Mouse (Mus musculus) hindbrain, embryonic 10.5 days (tissue): ENCODE measurements around the gene Cdca5. TPM values are rescaled to one million over a fixed set of nuclear protein-coding genes. Genes with fewer than 3 reads are reported as not detected.
"Not testable (repeated sequence)": the region's sequence is repeated elsewhere in the genome, so short reads cannot be mapped to it uniquely, and the experiment has no call there.

Source experiments
- DNase-seq: peaks from one replicate; pipeline ENCODE4 v3.0.0-alpha.2; 2017; ENCODE audit warnings: low spot score
- H3K27ac ChIP-seq: fragments of 300-500 bp; sonication (generic); 2 replicates; pipeline ENCODE4 v1.5.1; 2016; ENCODE audit warnings: mild to moderate bottlenecking, moderate library complexity
- H3K27me3 ChIP-seq: fragments of 300-500 bp; sonication (generic); 2 replicates; pipeline ENCODE4 v1.6.1; 2016; ENCODE audit warnings: mild to moderate bottlenecking; ENCODE audit not compliant: poor library complexity, insufficient read depth, severe bottlenecking
- H3K36me3 ChIP-seq: fragments of 300-500 bp; sonication (generic); 2 replicates; pipeline ENCODE4 v1.6.1; 2016; ENCODE audit warnings: mild to moderate bottlenecking, moderate library complexity
- H3K4me1 ChIP-seq: fragments of 300-500 bp; sonication (generic); replicated peaks from 2 replicates; pipeline ENCODE4 v1.6.1; 2016; ENCODE audit warnings: mild to moderate bottlenecking
- H3K4me3 ChIP-seq: fragments of 300-500 bp; sonication (generic); 2 replicates; pipeline ENCODE4 v1.5.1; 2016; ENCODE audit warnings: mild to moderate bottlenecking, moderate library complexity
- H3K9me3 ChIP-seq: fragments of 300-500 bp; sonication (generic); 2 replicates; pipeline ENCODE4 v1.6.1; 2016; ENCODE audit warnings: mild to moderate bottlenecking, moderate library complexity
- WGBS: fragments of 180-500 bp; shearing (Covaris S2); methylation state at CpG from one replicate; pipeline ENCODE4 v1.1.7; 2016; 5-methylcytosine and 5-hydroxymethylcytosine counted together
- polyA plus RNA-seq: library from polyadenylated mRNA; unstranded; fragments of >200 nt; fragmentation: Nextera tagmentation; extraction: Ambion mirVana; gene quantifications from 2 replicates; pipeline ENCODE4 v1.2.1, GENCODE M21; 2016

The Cdca5 gene
- 57.7 and 65.4 TPM in 2 replicates for polyA plus RNA-seq

DNA sequence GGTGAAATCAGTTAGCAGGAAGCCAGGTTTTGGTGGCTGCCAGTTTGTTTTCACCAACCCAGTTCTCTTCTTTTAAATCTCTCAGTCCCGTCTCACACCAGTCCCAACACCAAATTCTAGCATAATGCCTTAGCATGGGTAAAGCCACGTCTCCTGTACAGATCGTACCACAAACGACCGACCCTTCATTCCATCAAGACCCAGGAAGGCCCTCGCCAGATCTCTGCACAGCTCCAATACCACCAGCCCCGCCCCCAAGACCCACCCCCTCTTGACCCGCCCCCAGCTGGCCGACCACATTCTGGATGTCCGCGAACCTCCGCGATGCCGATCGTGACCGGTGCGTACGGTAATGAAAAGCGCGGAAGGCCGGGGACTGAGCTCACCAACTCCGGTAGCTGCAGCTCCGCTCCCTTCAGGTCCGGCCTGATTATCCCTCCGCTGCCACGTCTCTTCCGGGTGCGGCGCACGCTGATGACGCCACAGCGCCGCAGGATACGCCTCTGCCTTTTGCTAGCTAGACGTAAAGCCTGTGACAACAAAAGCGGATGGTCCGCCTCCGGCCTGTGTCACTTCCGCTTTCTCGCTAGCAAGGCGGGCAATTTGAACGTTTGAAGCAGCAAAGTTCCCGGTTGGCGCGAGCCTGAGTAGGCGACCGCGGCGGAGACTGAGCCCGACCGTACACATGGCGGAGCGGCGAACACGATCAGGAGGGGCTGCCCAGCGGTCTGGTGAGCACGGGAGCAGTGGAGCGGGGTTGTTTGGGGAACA is at the start of gene Cdca5, which contains the start of gene Zfpl1:
Gene Cdca5 (plus strand): TSS at position 506 of the 771 bp plus-strand sequence.
Gene Zfpl1 (minus strand): TSS at position 479 of the 771 bp plus-strand sequence.
- Histone ChIP-seq H3K27ac (peak within 1 kb of the TSS; percentile 91), H3K36me3 (peaks cover 68% of the 10 kb centered on the region), H3K4me3 (peak within 1 kb of the TSS; percentile 87), H3K27me3 (no peaks in the 10 kb centered on the region), H3K9me3 (no peaks in the 10 kb centered on the region), H3K4me1 (peaks cover 24% of the 10 kb centered on the region)
- WGBS = under 1% methylated on average over 58 of the region's 58 CpGs
- DNase-seq = peak; percentile 99

GRCm38 (mm10) chr19:6035966-6036585 is 48.7 kb upstream of the Cdca5 start:
- Histone ChIP-seq H3K27ac (no peak overlapping the region), H3K9me3 (no peaks in the 10 kb centered on the region), H3K27me3 (no peaks in the 10 kb centered on the region), H3K36me3 (no peaks in the 10 kb centered on the region), H3K4me1 (no peaks in the 10 kb centered on the region), H3K4me3 (no peak overlapping the region)
- DNase-seq = no peak
- WGBS = 78% methylated on average over 9 of the region's 9 CpGs

DNA sequence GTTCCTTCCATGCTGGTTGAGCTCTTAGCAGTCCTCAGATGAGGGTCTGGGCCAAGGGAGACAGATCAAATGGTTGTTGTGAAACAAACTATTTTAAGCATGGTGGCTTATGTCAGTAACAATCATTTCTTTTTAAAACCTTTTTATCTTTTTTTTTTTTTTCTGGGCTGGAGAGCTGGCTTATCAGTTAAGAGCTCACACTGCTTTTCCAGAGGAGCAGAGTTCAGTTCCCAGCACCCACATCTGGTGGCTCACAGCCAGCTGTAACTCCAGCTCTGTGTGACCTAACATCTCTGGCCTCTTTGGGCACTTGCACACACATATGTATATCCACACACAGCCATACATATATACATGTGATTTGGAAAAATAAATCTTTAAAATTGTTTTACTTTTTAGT is 47.1 kb upstream of the Cdca5 start:
- no peak overlapping the region for H3K27ac ChIP-seq
- H3K36me3 ChIP-seq = no peaks in the 10 kb centered on the region
- H3K9me3 ChIP-seq = no peaks in the 10 kb centered on the region
- H3K4me3 ChIP-seq = no peak overlapping the region
- H3K4me1 ChIP-seq = peaks cover 11% of the 10 kb centered on the region; the same call in 1 of the 2 replicates
- DNase-seq = no peak
- H3K27me3 ChIP-seq = no peaks in the 10 kb centered on the region

- 82% methylated on average over 7 of the region's 7 CpGs for WGBS
- no peaks in the 10 kb centered on the region for H3K9me3 ChIP-seq
- DNase-seq = no peak
- no peak overlapping the region for H3K4me3 ChIP-seq
- no peaks in the 10 kb centered on the region for H3K36me3 ChIP-seq
- peaks cover 11% of the 10 kb centered on the region; the same call in 1 of the 2 replicates for H3K4me1 ChIP-seq
- H3K27me3 ChIP-seq = no peaks in the 10 kb centered on the region
- H3K27ac ChIP-seq = no peak overlapping the region
Observed at GRCm38 (mm10) chr19:6038326-6038725, 46.5 kb upstream of the Cdca5 start.

DNA sequence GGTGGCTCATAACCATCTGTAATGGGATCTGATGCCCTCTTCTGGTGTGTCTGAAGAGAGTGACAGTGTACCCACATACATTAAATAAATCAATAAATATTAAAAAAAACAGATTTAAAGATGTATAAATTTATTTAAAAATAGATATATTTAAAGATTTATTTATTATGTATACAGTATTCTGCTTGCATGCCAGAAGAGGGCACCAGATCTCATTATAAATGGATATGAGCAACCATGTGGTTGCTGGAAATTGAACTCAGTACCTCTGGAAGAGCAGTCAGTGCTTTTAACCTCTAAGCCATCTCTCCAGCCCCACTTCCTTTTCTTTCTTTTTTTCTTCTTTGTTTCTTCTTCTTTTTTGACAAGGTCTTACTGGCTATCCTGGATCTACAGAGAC is 44.8 kb upstream of the Cdca5 start:
- Histone ChIP-seq H3K4me3 (no peak overlapping the region), H3K27ac (no peak overlapping the region), H3K27me3 (no peaks in the 10 kb centered on the region), H3K4me1 (peaks cover 12% of the 10 kb centered on the region; the same call in 1 of the 2 replicates), H3K9me3 (no peaks in the 10 kb centered on the region), H3K36me3 (peaks cover 4% of the 10 kb centered on the region; the same call in 1 of the 2 replicates)
- no peak for DNase-seq

DNA sequence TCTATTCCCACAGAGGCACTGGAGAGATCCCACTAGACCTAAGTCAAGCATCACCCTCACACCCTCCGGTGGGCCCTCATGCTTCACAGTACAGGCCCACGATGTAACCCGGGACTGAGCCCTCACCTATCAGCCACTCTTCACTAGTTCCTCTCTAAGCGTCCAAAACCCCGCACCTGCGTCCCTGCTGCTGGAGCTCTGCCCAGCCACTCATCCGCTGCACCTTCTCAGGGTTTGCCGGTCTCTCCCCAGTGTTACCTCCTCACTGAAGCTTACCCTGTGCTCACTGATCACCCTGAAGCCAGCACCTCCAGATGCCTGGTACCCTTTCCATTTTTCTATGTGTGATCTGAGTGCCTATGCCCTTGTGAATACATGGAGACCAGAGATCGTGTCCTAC is 42.5 kb upstream of the Cdca5 start:
- WGBS = 81% methylated on average over 9 of the region's 9 CpGs
- H3K27me3 ChIP-seq = no peaks in the 10 kb centered on the region
- no peaks in the 10 kb centered on the region for H3K9me3 ChIP-seq
- H3K27ac ChIP-seq = peak overlapping the region; percentile 56; the same call in 1 of the 2 replicates
- no peak for DNase-seq
- peaks cover 24% of the 10 kb centered on the region for H3K4me1 ChIP-seq
- no peak overlapping the region for H3K4me3 ChIP-seq
- peaks cover 4% of the 10 kb centered on the region; the same call in 1 of the 2 replicates for H3K36me3 ChIP-seq

DNA sequence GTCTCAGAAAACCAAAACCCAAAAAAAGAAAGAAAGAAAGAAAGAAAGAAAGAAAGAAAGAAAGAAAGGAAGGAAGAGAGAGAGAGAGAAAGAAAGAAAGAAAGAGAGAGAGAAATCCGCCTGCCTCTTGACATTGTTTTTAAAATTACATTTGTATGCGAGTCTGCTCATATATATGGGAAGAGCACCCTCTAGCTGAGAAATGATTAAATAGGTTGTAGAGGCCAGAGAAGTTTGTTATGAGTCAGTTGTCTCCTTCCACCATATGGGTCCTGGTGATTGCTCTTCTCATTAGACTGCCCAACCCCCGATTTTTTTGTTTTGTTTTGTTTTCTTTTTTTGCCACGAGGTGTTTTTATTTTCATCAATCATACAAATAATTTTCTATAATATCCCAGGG is 40.7 kb upstream of the Cdca5 start:
- H3K27ac ChIP-seq, H3K9me3 ChIP-seq, H3K27me3 ChIP-seq, DNase-seq, H3K4me3 ChIP-seq: not testable (repeated sequence)
- Histone ChIP-seq H3K4me1 (peaks cover 41% of the 10 kb centered on the region), H3K36me3 (peaks cover 18% of the 10 kb centered on the region)
- WGBS = 75% methylated on average over 4 of the region's 4 CpGs

DNA sequence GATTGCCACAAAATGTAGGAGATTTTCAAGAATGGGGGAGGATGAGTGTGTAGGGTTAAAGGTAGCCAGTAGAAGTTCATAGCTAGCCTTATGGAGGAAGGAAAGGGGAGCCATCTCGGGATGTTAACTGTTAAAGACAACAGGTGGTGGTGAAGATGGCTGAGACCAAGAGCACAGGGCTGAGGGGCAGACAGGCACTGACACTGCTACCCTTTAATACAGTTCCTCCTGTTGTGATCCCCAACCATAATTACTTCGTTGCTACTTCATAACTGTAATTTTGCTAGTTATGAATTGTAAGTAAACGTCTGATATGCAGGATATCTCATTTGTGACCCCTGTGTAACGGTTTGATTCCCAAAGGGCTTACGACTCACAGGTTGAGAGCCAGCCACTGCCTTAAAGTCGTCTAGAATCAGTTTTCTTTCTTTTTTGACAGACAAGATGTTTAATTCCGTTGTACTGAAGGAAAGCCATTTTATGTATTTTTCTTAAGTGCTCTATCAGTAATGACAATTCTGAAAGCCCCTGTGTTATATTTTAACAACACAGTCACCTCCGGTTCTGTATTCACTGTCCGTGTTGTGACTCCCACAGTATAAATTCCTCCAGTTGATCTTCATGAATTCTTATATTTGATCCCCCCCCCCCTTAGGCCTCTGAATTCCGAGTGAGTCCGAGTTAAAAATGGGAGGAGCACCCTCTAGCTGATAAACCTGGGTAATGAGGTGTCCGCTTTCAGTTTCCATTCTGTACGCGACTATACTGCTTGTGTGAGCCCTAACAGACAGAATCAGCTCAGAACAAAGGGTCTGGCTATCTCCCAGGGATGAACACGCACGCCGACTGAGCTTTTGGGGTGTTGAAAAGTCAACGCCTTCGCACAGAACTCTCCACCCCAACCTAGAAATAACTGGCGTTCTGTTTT is 39.2 kb upstream of the Cdca5 start:
- WGBS = 24% methylated on average over 20 of the region's 20 CpGs
- no peak for DNase-seq
- H3K36me3 ChIP-seq = peaks cover 33% of the 10 kb centered on the region
- H3K27ac ChIP-seq = peak overlapping the region; percentile 99
- peaks cover 41% of the 10 kb centered on the region for H3K4me1 ChIP-seq
- H3K27me3 ChIP-seq = no peaks in the 10 kb centered on the region
- H3K4me3 ChIP-seq = peak overlapping the region; percentile 92
- H3K9me3 ChIP-seq = no peaks in the 10 kb centered on the region

DNA sequence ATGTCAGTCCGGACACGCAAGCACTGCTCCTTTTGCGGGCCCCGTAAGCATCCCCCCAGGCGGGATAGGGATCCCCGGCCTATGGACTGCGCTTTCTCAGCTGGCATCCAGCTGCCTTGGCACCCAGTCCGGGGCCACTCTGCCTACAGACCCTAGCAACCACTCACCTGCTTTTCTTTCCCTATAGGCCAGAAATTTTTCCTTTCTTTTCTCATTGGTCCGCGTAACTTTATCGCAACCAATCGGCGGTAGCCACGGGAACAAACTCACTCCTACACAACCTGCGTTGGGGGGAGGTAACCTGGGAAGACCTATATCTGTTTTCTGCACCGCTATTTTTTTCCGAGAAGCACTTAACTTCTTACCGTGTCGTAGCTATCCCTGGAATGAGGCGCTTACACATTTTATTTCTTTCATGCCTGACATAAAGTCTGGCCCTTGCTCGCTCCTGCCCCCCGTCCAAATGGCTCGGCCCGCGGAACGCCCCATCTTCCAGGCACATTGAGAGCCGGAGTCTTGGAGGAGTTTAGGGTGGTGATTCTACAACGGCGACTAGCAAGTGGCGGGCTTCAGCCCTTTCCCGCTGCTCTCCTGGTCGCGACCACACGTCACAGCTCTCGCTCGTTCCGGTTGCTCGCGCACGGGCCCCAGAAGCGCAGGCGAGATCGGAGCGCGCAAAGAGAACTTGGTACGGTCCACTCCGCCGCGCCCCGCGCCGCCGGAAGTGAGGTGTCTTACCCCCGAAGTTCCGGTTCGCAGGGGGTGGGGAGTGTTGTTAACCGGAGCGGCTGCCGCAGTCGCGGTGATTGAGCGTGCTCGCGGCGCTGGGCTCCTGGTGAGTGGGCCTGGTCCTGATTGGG is 38.3 kb upstream of the Cdca5 start, which contains the start of gene Syvn1:
Gene Syvn1 (plus strand): TSS at position 283 of the 860 bp plus-strand sequence.
- H3K27me3 ChIP-seq = no peaks in the 10 kb centered on the region
- peak; percentile 92 for DNase-seq
- peaks cover 42% of the 10 kb centered on the region for H3K36me3 ChIP-seq
- peaks cover 38% of the 10 kb centered on the region for H3K4me1 ChIP-seq
- H3K4me3 ChIP-seq = peak within 1 kb of the TSS; percentile 92
- H3K9me3 ChIP-seq = no peaks in the 10 kb centered on the region
- H3K27ac ChIP-seq = peak within 1 kb of the TSS; percentile 99
- WGBS = under 1% methylated on average over 65 of the region's 65 CpGs

DNA sequence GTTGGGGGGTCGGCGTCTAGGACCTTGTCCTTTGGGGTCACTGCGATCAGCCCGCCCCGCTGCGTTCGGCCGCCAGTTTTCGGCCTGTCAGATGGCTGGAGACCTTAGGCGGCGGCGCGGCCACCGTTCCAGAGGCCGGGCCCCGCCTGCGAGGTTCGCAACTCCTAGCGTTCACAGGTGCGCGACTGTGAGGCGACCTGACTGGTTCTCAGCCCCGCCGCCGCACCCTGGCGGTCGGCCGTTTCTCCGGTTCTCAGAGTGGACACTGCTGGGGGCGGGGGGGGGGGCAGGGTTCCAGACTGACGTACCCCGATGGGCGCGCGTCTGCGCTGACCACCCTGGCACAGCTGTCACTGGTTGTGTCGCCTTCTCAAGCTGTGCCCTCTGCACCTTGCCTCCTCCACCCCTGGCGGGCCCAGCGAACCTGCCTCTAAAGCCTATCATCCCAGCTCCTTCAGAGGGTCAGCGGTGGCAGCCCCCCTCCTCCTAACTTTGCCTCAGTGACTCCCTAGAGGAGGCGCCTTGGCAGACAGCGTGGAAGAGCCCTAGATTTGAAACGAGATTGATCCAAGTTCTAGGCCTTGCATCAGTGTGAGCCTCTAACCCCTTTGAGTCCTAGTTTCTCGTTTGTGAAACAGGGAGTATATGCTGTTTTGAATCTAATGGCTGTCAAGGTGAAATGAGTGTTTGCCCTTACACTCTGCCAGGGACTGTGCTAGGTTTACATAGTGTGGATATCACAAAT is 37.5 kb upstream of the Cdca5 start:
- Histone ChIP-seq H3K36me3 (peaks cover 50% of the 10 kb centered on the region), H3K9me3 (no peaks in the 10 kb centered on the region), H3K27me3 (no peaks in the 10 kb centered on the region), H3K4me3 (peak overlapping the region; percentile 92), H3K27ac (peak overlapping the region; percentile 99), H3K4me1 (peaks cover 30% of the 10 kb centered on the region)
- peak; percentile 34 for DNase-seq
- WGBS = 2% methylated on average over 44 of the region's 44 CpGs

GRCm38 (mm10) chr19:6047899-6048166 is 37.0 kb upstream of the Cdca5 start:
- Histone ChIP-seq H3K27ac (0 out of 2 replicates have a peak overlapping the region, but pooled peaks have one; percentile 99), H3K27me3 (no peaks in the 10 kb centered on the region), H3K4me1 (peaks cover 29% of the 10 kb centered on the region), H3K9me3 (no peaks in the 10 kb centered on the region), H3K4me3 (peak overlapping the region; percentile 92), H3K36me3 (peaks cover 55% of the 10 kb centered on the region)
- DNase-seq = no peak
- 91% methylated on average over 8 of the region's 8 CpGs for WGBS
